Mouse (Mus musculus) bone marrow macrophage, adult 2 months (primary cell): ENCODE measurements at regions not wholly inside any gene's neighbourhood (a gene's known extent, or its start where the extent isn't known, plus 50 kb on each side); places are given as distances from the start of the nearest gene placed in this dataset.

Source experiments
- CTCF ChIP-seq: IDR thresholded peaks from 2 replicates; pipeline ENCODE4 v1.5.1; 2012; ENCODE audit warnings: low read depth, mild to moderate bottlenecking, low read length, moderate library complexity
- POLR2A ChIP-seq: IDR thresholded peaks from 2 replicates; pipeline ENCODE4 v1.6.1; 2012; ENCODE audit warnings: mild to moderate bottlenecking, low read depth, low read length, borderline replicate concordance

- no peak for TF ChIP-seq CTCF
- no peak for TF ChIP-seq POLR2A
Observed at GRCm38 (mm10) chr6:7277431-7277830, 277.2 kb upstream of the Tac1 start.
